In genomic region chr15:99818321-99819108, GRCm38 (mm10) we compare ENCODE assay signal across 8 mouse cellular contexts. TPM values are rescaled to one million over a fixed set of nuclear protein-coding genes. Genes with fewer than 3 reads are reported as not detected.
DNase-seq lines count a peak whose midpoint lies in the region; ATAC-seq and TF ChIP-seq lines count a peak whose summit lies in the region.

No protein-coding gene starts in this region.

- no peaks in the 10 kb centered on the region for H3K36me3 ChIP-seq in testis, adult 2 months (ENCODE audit: control insufficient read depth, insufficient read depth, low read length)
- no peaks in the 10 kb centered on the region; the same call in 1 of the 2 replicates for H3K36me3 ChIP-seq in forebrain, embryonic 16.5 days (ENCODE audit: control insufficient read depth, insufficient read depth)
- H3K36me3 ChIP-seq in hindbrain, embryonic 13.5 days, result peaks cover 10% of the 10 kb centered on the region
- peaks cover 17% of the 10 kb centered on the region for H3K36me3 ChIP-seq in limb, embryonic 14.5 days (ENCODE audit: control insufficient read depth, insufficient read depth, low read length)

- 8% methylated on average over 13 of the region's 13 CpGs for WGBS in forebrain, embryonic 16.5 days
- 14% methylated on average over 13 of the region's 13 CpGs for WGBS in hindbrain, embryonic 13.5 days
- 2% methylated on average over 13 of the region's 13 CpGs for WGBS in limb, embryonic 14.5 days

- no peaks in the 10 kb centered on the region for H3K9me3 ChIP-seq in forebrain, embryonic 16.5 days (ENCODE audit: control insufficient read depth, low read length)
- no peaks in the 10 kb centered on the region for H3K9me3 ChIP-seq in hindbrain, embryonic 13.5 days
- no peaks in the 10 kb centered on the region for H3K9me3 ChIP-seq in limb, embryonic 14.5 days (ENCODE audit: control insufficient read depth, low read length)

- peak overlapping the region; percentile 45 for H3K4me3 ChIP-seq in testis, adult 2 months (ENCODE audit: control insufficient read depth, low read depth, low read length)
- H3K4me3 ChIP-seq in forebrain, embryonic 16.5 days (replicated peaks; ENCODE audit: low read length), result peak overlapping the region; percentile 35
- peak overlapping the region; percentile 29 for H3K4me3 ChIP-seq in hindbrain, embryonic 13.5 days
- peak overlapping the region; percentile 64 for H3K4me3 ChIP-seq in limb, embryonic 14.5 days (replicated peaks; ENCODE audit: low read length)

- H3K4me1 ChIP-seq in testis, adult 2 months (ENCODE audit: control insufficient read depth, insufficient read depth, low read length), result no peaks in the 10 kb centered on the region
- peaks cover 30% of the 10 kb centered on the region for H3K4me1 ChIP-seq in forebrain, embryonic 16.5 days (replicated peaks; ENCODE audit: control insufficient read depth, insufficient read depth, low read length)
- peaks cover 28% of the 10 kb centered on the region for H3K4me1 ChIP-seq in hindbrain, embryonic 13.5 days (replicated peaks)
- H3K4me1 ChIP-seq in limb, embryonic 14.5 days (ENCODE audit: control insufficient read depth, insufficient read depth, low read length), result peaks cover 10% of the 10 kb centered on the region

- peak; percentile 79 for ATAC-seq in forebrain, embryonic 16.5 days
- peak; percentile 71; the same call in 1 of the 2 replicates for ATAC-seq in hindbrain, embryonic 13.5 days (ENCODE audit: low FRiP score)
- ATAC-seq in limb, embryonic 14.5 days (ENCODE audit: low FRiP score, low read depth), result peak; percentile 90

- DNase-seq in testis, postnatal 14 days (ENCODE audit: low spot score), result no peak
- peak; percentile 96 for DNase-seq in limb, embryonic 14.5 days (ENCODE audit: low spot score)
- DNase-seq in neural tube, embryonic 10.5 days (ENCODE audit: extremely low spot score, low spot score), result peak; percentile 70
- DNase-seq in spleen, adult 18-20 months, result no peak
- DNase-seq in frontal cortex, postnatal 14 days (ENCODE audit: low spot score in 2 of 2), result no peak

- H3K27me3 ChIP-seq in testis, adult 2 months (ENCODE audit: control insufficient read depth, insufficient read depth, low read length), result no peaks in the 10 kb centered on the region
- no peaks in the 10 kb centered on the region for H3K27me3 ChIP-seq in forebrain, embryonic 16.5 days (replicated peaks; ENCODE audit: control insufficient read depth, insufficient read depth, low read length)
- H3K27me3 ChIP-seq in hindbrain, embryonic 13.5 days, result no peaks in the 10 kb centered on the region
- no peaks in the 10 kb centered on the region for H3K27me3 ChIP-seq in limb, embryonic 14.5 days (ENCODE audit: control insufficient read depth, insufficient read depth, low read length)

- peak overlapping the region; percentile 54 for H3K9ac ChIP-seq in forebrain, embryonic 16.5 days (replicated peaks; ENCODE audit: low read depth, low read length)
- H3K9ac ChIP-seq in hindbrain, embryonic 13.5 days, result peak overlapping the region; percentile 53
- H3K9ac ChIP-seq in limb, embryonic 14.5 days (ENCODE audit: low read depth, low read length, severe bottlenecking), result peak overlapping the region; percentile 80

- no peak for TF ChIP-seq POLR2A in testis, adult 2 months (IDR thresholded peaks at IDR 0.05; ENCODE audit: control insufficient read depth, low read depth, low read length)
- peak; percentile 23; the same call in 1 of the 2 replicates for TF ChIP-seq POLR2A in limb, embryonic 14.5 days (IDR thresholded peaks at IDR 0.05; ENCODE audit: borderline replicate concordance, extremely low read depth, insufficient read depth, insufficient read length)

- no peak for TF ChIP-seq CTCF in testis, adult 2 months (IDR thresholded peaks at IDR 0.05; ENCODE audit: control insufficient read depth, insufficient read depth, insufficient replicate concordance, low read depth, low read length)

- H3K4me2 ChIP-seq in forebrain, embryonic 16.5 days (ENCODE audit: low read length), result peak overlapping the region; percentile 50
- H3K4me2 ChIP-seq in hindbrain, embryonic 13.5 days, result peak overlapping the region; percentile 43
- peak overlapping the region; percentile 70 for H3K4me2 ChIP-seq in limb, embryonic 14.5 days (replicated peaks; ENCODE audit: low read depth, low read length, severe bottlenecking)

- peak overlapping the region; percentile 55 for H3K27ac ChIP-seq in testis, adult 2 months (ENCODE audit: control insufficient read depth, insufficient read depth, low read depth, low read length)
- H3K27ac ChIP-seq in forebrain, embryonic 16.5 days (ENCODE audit: low read length), result peak overlapping the region; percentile 94
- peak overlapping the region; percentile 90 for H3K27ac ChIP-seq in hindbrain, embryonic 13.5 days
- peak overlapping the region; percentile 98 for H3K27ac ChIP-seq in limb, embryonic 14.5 days (replicated peaks; ENCODE audit: low read depth, low read length)

RNA-seq across cellular contexts. Expression of gene Cers5, which starts 45.8 kb away (rescaled TPM):
- polyA plus RNA-seq in testis, adult 2 months (2012; rRNA removed), result 19.4 and 23.4 TPM in 2 replicates
- polyA plus RNA-seq in forebrain, embryonic 16.5 days (2015; fragmentation: Nextera tagmentation; extraction: Ambion mirVana), result 74.7 and 77.9 TPM in 2 replicates
- 73.6 and 74.3 TPM in 2 replicates for polyA plus RNA-seq in hindbrain, embryonic 13.5 days (2015; fragmentation: Nextera tagmentation; extraction: Ambion mirVana)
- polyA plus RNA-seq in limb, embryonic 14.5 days (2012; rRNA removed), result 75.1 and 89.2 TPM in 2 replicates
- polyA plus RNA-seq in limb, embryonic 14.5 days (2014; fragmentation: Nextera tagmentation; extraction: Ambion mirVana), result 84.9 and 85.8 TPM in 2 replicates

RNA-seq across cellular contexts. Expression of gene Lima1, which starts 56.7 kb away (rescaled TPM):
- 3.8 and 4.1 TPM in 2 replicates for polyA plus RNA-seq in testis, adult 2 months (2012; rRNA removed)
- polyA plus RNA-seq in forebrain, embryonic 16.5 days (2015; fragmentation: Nextera tagmentation; extraction: Ambion mirVana), result 38.0 and 43.5 TPM in 2 replicates
- polyA plus RNA-seq in hindbrain, embryonic 13.5 days (2015; fragmentation: Nextera tagmentation; extraction: Ambion mirVana), result 20.6 and 20.9 TPM in 2 replicates
- 65.9 and 81.2 TPM in 2 replicates for polyA plus RNA-seq in limb, embryonic 14.5 days (2012; rRNA removed)
- polyA plus RNA-seq in limb, embryonic 14.5 days (2014; fragmentation: Nextera tagmentation; extraction: Ambion mirVana), result 76.0 and 87.3 TPM in 2 replicates

Comparison
In these comparisons a context has a peak if more than half of its experiments do, and no peak if none do; other contexts are left out.
1. DNase-seq: peak in limb, embryonic 14.5 days (single experiment) and neural tube, embryonic 10.5 days (single experiment); none in testis, postnatal 14 days (single experiment), spleen, adult 18-20 months (0 of 2) and frontal cortex, postnatal 14 days (0 of 2).
2. Peak in every context shown above with its lines, with median percentiles within 50 percentile points of each other: H3K27ac ChIP-seq, H3K4me3 ChIP-seq, ATAC-seq, H3K4me2 ChIP-seq and H3K9ac ChIP-seq.